Mouse (Mus musculus) lung, adult 2 months (tissue): ENCODE data around the gene Asrgl1.

ENCODE experiments used
- CTCF ChIP-seq: fragments of 200-500 bp; IDR thresholded peaks from 2 replicates; pipeline ENCODE4 v1.5.1; 2011; ENCODE audit warnings: mild to moderate bottlenecking, low read length, control low read depth; ENCODE audit not compliant: insufficient read depth
- POLR2A ChIP-seq: fragments of 200-500 bp; IDR thresholded peaks from 2 replicates; pipeline ENCODE4 v1.6.1; 2011; ENCODE audit warnings: low read depth, mild to moderate bottlenecking, control low read depth, low read length, borderline replicate concordance; ENCODE audit errors: extremely low read depth

DNA sequence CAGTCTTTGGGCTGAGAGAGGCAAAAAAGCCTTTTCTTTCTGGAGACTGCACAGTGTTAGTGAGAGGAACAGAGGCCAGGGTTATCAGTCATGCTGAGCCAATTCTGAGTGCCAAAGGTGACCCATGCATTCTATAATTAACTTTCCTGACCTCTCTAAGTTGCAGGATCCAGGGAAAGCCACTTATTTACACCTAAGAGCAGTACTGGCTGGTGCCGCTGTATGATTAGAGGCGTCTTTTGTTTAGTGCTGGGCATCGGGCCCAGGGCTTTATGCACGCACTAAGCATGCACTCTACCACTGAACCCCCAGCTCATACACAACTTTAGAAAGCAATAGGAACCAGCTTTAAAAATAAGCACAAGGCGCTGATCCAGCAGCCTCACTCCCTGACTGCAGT is 18.2 kb downstream of the Asrgl1 start:
- TF ChIP-seq POLR2A (no peak), CTCF (no peak)
